Mouse (Mus musculus): Measurements from ENCODE around the gene Slc35d3.
A peak's percentile ranks its signal among the peaks of the same experiment; 100 is the strongest.

DNA sequence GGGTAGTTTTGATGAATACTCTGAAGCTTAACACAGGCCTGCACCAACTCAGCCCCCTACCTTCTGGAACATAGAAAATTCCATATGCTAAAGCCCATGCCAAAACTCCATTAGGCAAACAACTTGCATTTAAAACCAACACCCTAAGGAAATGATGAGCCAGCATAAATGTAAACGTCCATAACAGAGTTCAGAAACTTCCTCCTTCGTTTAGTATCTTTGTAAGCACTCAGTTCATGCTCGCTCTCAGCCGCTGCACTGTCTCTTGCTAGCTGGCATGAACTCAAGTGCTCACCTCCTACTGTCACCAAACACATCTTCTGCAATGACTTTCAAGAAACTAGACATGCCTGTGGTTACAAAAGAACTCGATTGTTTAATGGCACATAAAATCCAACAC, 24.1 kb upstream of the Slc35d3 start:
- TF ChIP-seq CTCF (IDR thresholded peaks at IDR 0.05 in 2 of 3, conservative IDR thresholded peaks at IDR 0.05 in 1 of 3; ENCODE audit: control insufficient read depth in 1 of 3, insufficient read depth in 1 of 3, low read depth in 2 of 3, low read length in 3 of 3, poor library complexity in 1 of 3, severe bottlenecking in 1 of 3) (no peak), ZNF384 (IDR thresholded peaks at IDR 0.05; ENCODE audit: low read depth, low read length) (no peak), MYC (IDR thresholded peaks at IDR 0.05; ENCODE audit: low read depth, low read length) (peak; percentile 45; the same call in 1 of the 2 replicates), POLR2A (IDR thresholded peaks at IDR 0.05; ENCODE audit: control insufficient read depth in 1 of 2, insufficient read depth in 1 of 2, low read depth in 1 of 2, low read length in 2 of 2, poor library complexity in 1 of 2) (no peak), EP300 (IDR thresholded peaks at IDR 0.05; ENCODE audit: low read depth in 1 of 2, low read length in 2 of 2) (peak in 1 of 2 experiments; percentile 39; a peak in 2 of 4 replicates), POLR2AphosphoS5 (IDR thresholded peaks at IDR 0.05; ENCODE audit: borderline replicate concordance, low read depth, low read length) (no peak), NELFE (IDR thresholded peaks at IDR 0.05; ENCODE audit: low read depth, low read length) (no peak), GABPA (IDR thresholded peaks at IDR 0.05; ENCODE audit: low read depth, low read length) (no peak), RCOR1 (IDR thresholded peaks at IDR 0.05; ENCODE audit: low read depth, low read length) (no peak)

Measured in MEL (cell line).